Mouse (Mus musculus): ENCODE results near the gene Nek5.

DNA sequence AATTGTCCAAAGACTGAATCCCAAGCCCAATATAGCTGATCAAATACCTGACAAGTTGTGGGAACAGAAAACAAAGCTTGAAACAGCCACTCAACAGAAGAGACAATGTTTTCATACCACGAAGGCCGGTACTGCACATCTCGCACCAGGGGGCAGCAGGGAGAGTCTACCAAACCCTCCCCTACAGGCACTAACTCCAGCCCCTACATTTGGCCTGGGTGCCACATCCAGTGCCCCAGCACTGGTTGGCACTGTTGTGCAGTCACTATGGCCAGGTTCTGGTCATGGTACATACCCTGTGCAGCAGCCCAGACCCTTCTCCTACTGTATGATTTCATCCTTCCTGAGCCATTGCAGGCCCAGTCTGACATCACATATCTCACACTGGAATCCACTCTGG lies 95.9 kb downstream of the Nek5 start:
- TF ChIP-seq TAL1 (IDR thresholded peaks at IDR 0.05; ENCODE audit: low read length): no peak
- no peak for TF ChIP-seq GATA1 (IDR thresholded peaks at IDR 0.05; ENCODE audit: low read length)

Measured in erythroblast, embryonic 14.5 days (primary cell).